Mouse (Mus musculus): Measurements from ENCODE around the gene Repin1. TPM values are rescaled to one million over a fixed set of nuclear protein-coding genes. Genes with fewer than 3 reads are reported as not detected.

The Repin1 gene
- 10.0 TPM in 2 replicates for polyA plus RNA-seq (2012; ENCODE audit: low replicate concordance)

GRCm38 (mm10) chr6:48593158-48594042, at the start of gene Repin1, which contains the start of gene Gm44965:
Gene Repin1 (plus strand): TSS chr6:48593883.
Gene Gm44965 (plus strand): TSS chr6:48593941.

GRCm38 (mm10) chr6:48554280-48555103, 39.2 kb upstream of the Repin1 start, which contains the start of gene Lrrc61:
Gene Lrrc61 (plus strand): TSS chr6:48554796.

GRCm38 (mm10) chr6:48572572-48573061, 21.1 kb upstream of the Repin1 start, which contains the start of gene Rarres2:
Gene Rarres2 (minus strand): TSS chr6:48572789.

GRCm38 (mm10) chr6:48589194-48589750, 4.4 kb upstream of the Repin1 start, which contains the start of gene Gm45021:
Gene Gm45021 (plus strand): TSS chr6:48589610.

GRCm38 (mm10) chr6:48601271-48602079, 7.8 kb downstream of the Repin1 start, which contains the start of gene Zfp775:
Gene Zfp775 (plus strand): TSS chr6:48602063.

GRCm38 (mm10) chr6:48626464-48626863, 32.8 kb downstream of the Repin1 start, which contains the start of gene AI854703:
Gene AI854703 (plus strand): TSS chr6:48626764.

GRCm38 (mm10) chr6:48646995-48647394, 53.3 kb downstream of the Repin1 start, which contains the start of gene Gimap8:
Gene Gimap8 (plus strand): TSS chr6:48647234.

Other genes starting within 250 kb of the Repin1 start
- gene Krba1, start 198.3 kb upstream of the Repin1 start, polyA plus RNA-seq (2012; ENCODE audit: low replicate concordance): 4.3 and 9.1 TPM in 2 replicates
- 5.6 and 7.6 TPM in 2 replicates for gene Zfp467, start 148.1 kb upstream of the Repin1 start, polyA plus RNA-seq (2012; ENCODE audit: low replicate concordance)
- 0.26 and 0.44 TPM in 2 replicates for gene Sspo, start 145.7 kb upstream of the Repin1 start, polyA plus RNA-seq (2012; ENCODE audit: low replicate concordance)
- 0.25 and 3.8 TPM in 2 replicates for gene Atp6v0e2, start 56.3 kb upstream of the Repin1 start, polyA plus RNA-seq (2012; ENCODE audit: low replicate concordance)
- gene Lrrc61, start 39.1 kb upstream of the Repin1 start, polyA plus RNA-seq (2012; ENCODE audit: low replicate concordance): 9.1 and 11.2 TPM in 2 replicates
- 1.4 TPM in 1 of 2 replicates, not detected in the other for gene Rarres2, start 21.1 kb upstream of the Repin1 start, polyA plus RNA-seq (2012; ENCODE audit: low replicate concordance)
- not detected in 2 replicates for gene Gm45021, start 4.3 kb upstream of the Repin1 start, polyA plus RNA-seq (2012; ENCODE audit: low replicate concordance)
- gene Gm44965, start 58 bp downstream of the Repin1 start, polyA plus RNA-seq (2012; ENCODE audit: low replicate concordance): 1.0 TPM in 1 of 2 replicates, not detected in the other
- 1.2 and 1.5 TPM in 2 replicates for gene Zfp775, start 8.2 kb downstream of the Repin1 start, polyA plus RNA-seq (2012; ENCODE audit: low replicate concordance)
- gene AI854703, start 32.9 kb downstream of the Repin1 start, polyA plus RNA-seq (2012; ENCODE audit: low replicate concordance): 0.20 and 0.59 TPM in 2 replicates
- 3.2 and 4.2 TPM in 2 replicates for gene Gimap8, start 53.4 kb downstream of the Repin1 start, polyA plus RNA-seq (2012; ENCODE audit: low replicate concordance)
- gene Gimap9, start 82.2 kb downstream of the Repin1 start, polyA plus RNA-seq (2012; ENCODE audit: low replicate concordance): 0.52 TPM in 1 of 2 replicates, not detected in the other
- gene Gimap4, start 90.7 kb downstream of the Repin1 start, polyA plus RNA-seq (2012; ENCODE audit: low replicate concordance): 1.3 and 5.0 TPM in 2 replicates
- gene Gimap6, start 114.3 kb downstream of the Repin1 start, polyA plus RNA-seq (2012; ENCODE audit: low replicate concordance): 4.5 and 8.3 TPM in 2 replicates
- gene Gm28053, start 124.7 kb downstream of the Repin1 start, polyA plus RNA-seq (2012; ENCODE audit: low replicate concordance): not detected in 2 replicates
- gene Gimap7, start 124.7 kb downstream of the Repin1 start, polyA plus RNA-seq (2012; ENCODE audit: low replicate concordance): 0.37 and 2.0 TPM in 2 replicates
- 14.6 and 21.6 TPM in 2 replicates for gene Gimap1, start 145.2 kb downstream of the Repin1 start, polyA plus RNA-seq (2012; ENCODE audit: low replicate concordance)
- 4.7 and 19.6 TPM in 2 replicates for gene Gimap5, start 152.3 kb downstream of the Repin1 start, polyA plus RNA-seq (2012; ENCODE audit: low replicate concordance)
- gene Gimap3, start 177.0 kb downstream of the Repin1 start, polyA plus RNA-seq (2012; ENCODE audit: low replicate concordance): 24.2 and 84.0 TPM in 2 replicates
- gene Tmem176a, start 247.0 kb downstream of the Repin1 start, polyA plus RNA-seq (2012; ENCODE audit: low replicate concordance): 6.4 and 44.5 TPM in 2 replicates
- gene Tmem176b, start 247.6 kb downstream of the Repin1 start, polyA plus RNA-seq (2012; ENCODE audit: low replicate concordance): 2.3 and 12.0 TPM in 2 replicates

All from leukemia stem cell, adult 10-12 weeks (primary cell).